Mouse (Mus musculus) yolk sac, embryonic 10.5 days (tissue): ENCODE measurements around the gene Pdss1.

Source experiments
- DNase-seq: peaks from one replicate; pipeline ENCODE4 v3.0.0-alpha.2; 2017; ENCODE audit warnings: low spot score

Gene Pdss1

DNA sequence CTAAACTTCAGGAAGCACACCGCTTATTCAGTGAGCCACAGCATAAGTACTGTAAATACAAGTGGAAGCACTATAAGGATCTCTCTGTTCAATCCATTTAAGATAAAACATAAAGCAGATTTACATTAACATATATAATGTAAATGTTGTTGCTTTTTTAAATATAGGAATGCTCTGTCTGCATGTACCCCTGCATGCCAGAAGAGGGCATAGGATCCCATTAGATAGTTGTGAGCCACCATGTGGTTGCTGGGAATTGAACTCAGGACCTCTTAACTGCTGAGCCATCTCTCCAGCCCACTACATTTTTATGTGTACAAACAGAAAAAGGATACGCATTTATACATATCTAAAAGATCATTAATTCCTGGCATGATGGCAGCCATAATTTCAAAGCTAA lies 66.4 kb downstream of the Pdss1 start:
- no peak for DNase-seq

DNA sequence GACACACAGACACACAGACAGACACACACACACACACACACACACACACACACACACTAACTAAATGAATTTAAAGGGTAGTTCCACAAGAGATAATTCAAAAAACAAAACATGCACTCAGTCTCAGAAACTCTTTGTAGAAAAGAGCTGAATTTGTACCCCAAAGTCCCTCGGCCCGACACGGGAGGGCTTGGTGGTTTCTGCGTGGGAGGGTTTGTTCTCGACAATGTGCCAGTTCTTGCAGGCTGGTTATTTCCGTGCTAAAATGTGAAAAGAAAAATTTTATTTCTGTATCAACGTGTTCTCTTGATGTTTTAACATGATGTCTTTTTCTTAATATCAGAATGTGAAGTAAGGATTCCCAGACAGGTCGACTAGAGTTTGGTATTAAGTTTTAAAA lies 66.9 kb downstream of the Pdss1 start:
- no peak for DNase-seq

DNA sequence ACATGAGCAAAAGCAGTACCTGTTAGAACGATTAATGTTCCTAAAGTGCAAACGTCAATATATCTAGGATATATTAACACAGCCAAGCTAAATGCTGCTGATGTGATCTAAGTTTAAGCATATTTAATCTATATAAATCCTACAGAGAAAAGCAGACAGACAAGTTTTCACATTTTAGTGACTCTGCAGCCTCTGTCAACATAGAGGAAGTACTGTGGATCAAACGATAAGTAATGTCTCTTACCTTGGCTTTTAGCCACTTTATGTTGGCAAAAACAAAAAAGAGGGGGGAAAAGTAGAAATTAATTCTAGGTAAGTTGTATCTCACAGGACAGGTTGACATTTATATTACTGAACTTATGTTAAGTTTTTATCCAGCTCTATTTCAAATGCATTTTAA lies 67.6 kb downstream of the Pdss1 start:
- DNase-seq = no peak

DNA sequence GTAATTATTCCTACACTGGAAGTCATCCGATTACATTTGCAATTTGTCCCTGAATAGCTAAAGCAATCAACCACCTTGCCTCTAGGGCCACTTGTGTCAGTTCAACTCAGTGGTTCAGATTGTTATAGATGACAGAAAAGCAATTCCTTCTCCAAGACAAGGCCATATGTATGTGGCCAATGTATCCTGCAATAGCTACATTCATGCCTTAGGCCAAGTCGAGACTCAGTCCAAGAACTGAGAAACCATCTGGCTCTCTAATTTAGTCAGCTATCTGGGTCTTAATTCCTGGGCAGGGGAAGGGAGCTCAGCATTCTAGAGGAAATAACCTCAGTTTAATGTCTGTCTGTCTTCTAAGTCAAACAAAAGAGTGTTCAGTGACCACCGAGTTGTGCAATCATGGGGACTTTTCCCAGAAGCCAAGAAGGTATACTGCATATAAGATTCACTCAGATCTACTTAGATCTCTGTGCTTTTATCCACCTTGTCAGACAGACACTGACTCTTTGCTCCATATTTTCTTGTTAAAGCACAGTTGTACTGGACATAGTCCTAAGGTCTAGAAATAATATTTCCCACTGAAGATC lies 82.2 kb downstream of the Pdss1 start:
- peak; percentile 60 for DNase-seq

DNA sequence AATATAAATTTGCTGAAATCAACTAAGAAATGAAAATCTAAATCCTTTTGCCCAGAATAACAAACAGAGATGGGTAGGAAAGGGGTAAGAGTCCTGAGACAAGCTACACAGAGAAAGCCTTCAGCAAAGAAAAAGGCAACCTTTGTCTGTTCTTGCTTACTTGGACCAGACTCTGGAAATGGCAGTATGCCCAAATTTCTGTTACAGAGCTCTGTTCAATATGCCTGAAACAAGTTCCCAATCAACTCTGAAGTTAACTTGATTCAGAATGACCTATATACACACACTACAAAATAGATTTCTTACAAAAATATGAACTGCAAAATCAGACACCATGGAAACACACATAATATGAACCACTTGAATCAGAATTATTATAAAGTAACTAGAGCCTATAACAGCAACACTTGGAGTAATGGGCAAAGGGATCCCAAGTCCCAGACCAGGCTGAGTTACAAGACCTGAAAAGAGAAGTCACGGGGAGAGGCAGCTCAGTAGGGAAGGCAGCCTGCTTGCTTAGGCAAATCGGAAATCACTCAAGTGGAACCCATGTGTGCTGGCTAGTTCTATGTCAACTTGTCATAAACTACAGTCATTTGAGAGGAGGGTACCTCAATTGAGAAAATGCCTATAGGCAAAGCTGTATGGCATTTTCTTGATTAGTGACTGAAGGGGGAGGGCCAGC lies 90.8 kb downstream of the Pdss1 start:
- DNase-seq = no peak
